Mouse (Mus musculus) mouse trophoblast stem cell (cell line): ENCODE results near the gene Has1.

Source experiments
- in situ Hi-C, 2 experiments: fragments of 300-500 bp; cut with MseI, MboI; formaldehyde crosslinking; loops; 2 replicates in 1 of 2; 3 replicates in 1 of 2; pipeline ENCODE4 v1.15.1; 2025

Has1 gene

GRCm38 (mm10) chr17:17855064-17855838, at the start of gene Has1:
Gene Has1 (minus strand): TSS chr17:17855205.
- in situ Hi-C loops, result no loop called here

- in situ Hi-C loops, result no loop called here
These were observed 45.8 kb upstream of the Has1 start for GRCm38 (mm10) chr17:17900768-17901167.

- in situ Hi-C loops, result loop anchor here in 1 of 2 experiments (10.0 kb wide), 1 partner anchor 114 kb away; no protein-coding TSS in a partner anchor
These were observed 44.3 kb upstream of the Has1 start for GRCm38 (mm10) chr17:17899268-17899667.

- in situ Hi-C loops, result loop anchor here in 1 of 2 experiments (10.0 kb wide), 1 partner anchor 111 kb away; no protein-coding TSS in a partner anchor
These were observed 41.0 kb upstream of the Has1 start for GRCm38 (mm10) chr17:17896039-17896438.

- in situ Hi-C loops, result loop anchor here (5.0 to 10.0 kb wide), 2 partner anchors 105 to 123 kb away; no protein-coding TSS in a partner anchor
These were observed 34.9 kb upstream of the Has1 start for GRCm38 (mm10) chr17:17889732-17890425.

- in situ Hi-C loops, result no loop called here
These were observed 32.8 kb upstream of the Has1 start, which contains the start of the genes Fpr2 and Fpr3 for GRCm38 (mm10) chr17:17887774-17888248. Gene Fpr2 (plus strand): TSS chr17:17887824. Gene Fpr3 (plus strand): TSS chr17:17887852.

- in situ Hi-C loops, result no loop called here
These were observed 28.8 kb upstream of the Has1 start, which contains the start of gene Fpr1 for GRCm38 (mm10) chr17:17883840-17884239. Gene Fpr1 (minus strand): TSS chr17:17883940.

GRCm38 (mm10) chr17:17882672-17883071, 27.7 kb upstream of the Has1 start:
- in situ Hi-C loops, result no loop called here

GRCm38 (mm10) chr17:17879347-17879746, 24.3 kb upstream of the Has1 start:
- in situ Hi-C loops, result no loop called here

GRCm38 (mm10) chr17:17871697-17872096, 16.7 kb upstream of the Has1 start:
- in situ Hi-C loops, result no loop called here

GRCm38 (mm10) chr17:17870892-17871550, 16.0 kb upstream of the Has1 start:
- in situ Hi-C loops, result no loop called here

GRCm38 (mm10) chr17:17866801-17867469, 11.9 kb upstream of the Has1 start:
- in situ Hi-C loops, result no loop called here

GRCm38 (mm10) chr17:17865168-17865567, 10.2 kb upstream of the Has1 start:
- in situ Hi-C loops, result no loop called here

- in situ Hi-C loops, result no loop called here
These were observed 7.4 kb upstream of the Has1 start for GRCm38 (mm10) chr17:17862360-17862759.

GRCm38 (mm10) chr17:17860110-17860509, 5.1 kb upstream of the Has1 start:
- in situ Hi-C loops, result no loop called here

GRCm38 (mm10) chr17:17857446-17857845, 2.4 kb upstream of the Has1 start:
- in situ Hi-C loops, result no loop called here

GRCm38 (mm10) chr17:17856612-17857011, 1.6 kb upstream of the Has1 start:
- in situ Hi-C loops, result no loop called here

GRCm38 (mm10) chr17:17849906-17850712, 4.9 kb downstream of the Has1 start:
- in situ Hi-C loops, result no loop called here

GRCm38 (mm10) chr17:17848988-17849387, 6.0 kb downstream of the Has1 start:
- in situ Hi-C loops, result no loop called here
